Mouse (Mus musculus): ENCODE results near the gene Ubp1. TPM values are rescaled to one million over a fixed set of nuclear protein-coding genes. Genes with fewer than 3 reads are reported as not detected.

Gene Ubp1
- polyA plus RNA-seq, 1 experiment: 31.1 TPM

GRCm38 (mm10) chr9:114007850-114008350 lies 77.2 kb downstream of the Ubp1 start:
- no peak overlapping the region for H3ac ChIP-seq (ENCODE audit: control insufficient read depth, insufficient read length)
- H3K27me3 ChIP-seq (ENCODE audit: control insufficient read depth, insufficient read depth, insufficient read length): no peaks in the 10 kb centered on the region
- TF ChIP-seq SRF (IDR thresholded peaks at IDR 0.05; ENCODE audit: control insufficient read depth, insufficient read length, low read depth) (no peak), MAX (IDR thresholded peaks at IDR 0.05; ENCODE audit: low read depth) (no peak), REST (IDR thresholded peaks at IDR 0.05; ENCODE audit: insufficient read depth, insufficient read length) (no peak), TCF12 (IDR thresholded peaks at IDR 0.05; ENCODE audit: insufficient read depth, poor library complexity, severe bottlenecking) (no peak), MYOG (IDR thresholded peaks at IDR 0.05; ENCODE audit: control insufficient read depth in 1 of 3, insufficient read depth in 1 of 3, insufficient read length in 2 of 3, low read depth in 2 of 3) (no peak), USF1 (IDR thresholded peaks at IDR 0.05; ENCODE audit: low read depth) (no peak), E2F4 (IDR thresholded peaks at IDR 0.05; ENCODE audit: insufficient read depth) (no peak)
- no peak overlapping the region for H3K4me2 ChIP-seq (ENCODE audit: low read depth)
- H3K36me3 ChIP-seq (ENCODE audit: control insufficient read depth, insufficient read depth): peaks cover 37% of the 10 kb centered on the region
- no peak overlapping the region for H3K4me3 ChIP-seq
- peaks cover 5% of the 10 kb centered on the region for H3K79me2 ChIP-seq (ENCODE audit: control insufficient read depth, insufficient read depth)

- Histone ChIP-seq H3K4me3 (no peak overlapping the region), H3ac (ENCODE audit: control insufficient read depth, insufficient read length) (no peak overlapping the region), H3K27me3 (ENCODE audit: control insufficient read depth, insufficient read depth, insufficient read length) (no peaks in the 10 kb centered on the region), H3K79me2 (ENCODE audit: control insufficient read depth, insufficient read depth) (peaks cover 10% of the 10 kb centered on the region), H3K36me3 (ENCODE audit: control insufficient read depth, insufficient read depth) (peaks cover 34% of the 10 kb centered on the region), H3K4me2 (ENCODE audit: low read depth) (no peak overlapping the region)
- TF ChIP-seq CEBPB (IDR thresholded peaks at IDR 0.05; ENCODE audit: insufficient read depth, poor library complexity, severe bottlenecking) (no peak), POLR2A (IDR thresholded peaks at IDR 0.05; ENCODE audit: insufficient read length, low read depth) (no peak), POLR2AphosphoS2 (IDR thresholded peaks at IDR 0.05; ENCODE audit: insufficient read length, low read depth) (no peak), REST (IDR thresholded peaks at IDR 0.05; ENCODE audit: insufficient read depth, insufficient read length) (no peak), E2F4 (IDR thresholded peaks at IDR 0.05; ENCODE audit: insufficient read depth) (no peak), MYOG (IDR thresholded peaks at IDR 0.05; ENCODE audit: control insufficient read depth in 1 of 3, insufficient read depth in 1 of 3, insufficient read length in 2 of 3, low read depth in 2 of 3) (no peak), MAX (IDR thresholded peaks at IDR 0.05; ENCODE audit: low read depth) (no peak), MYOD1 (IDR thresholded peaks at IDR 0.05; ENCODE audit: control insufficient read depth in 1 of 3, insufficient read length in 2 of 3, low read depth in 2 of 3) (no peak)
Observed at GRCm38 (mm10) chr9:114009526-114009925, 78.8 kb downstream of the Ubp1 start.

GRCm38 (mm10) chr9:114011203-114011602 lies 80.5 kb downstream of the Ubp1 start:
- no peak for TF ChIP-seq TCF3 (IDR thresholded peaks at IDR 0.05; ENCODE audit: insufficient read length, low read depth)
- no peak for TF ChIP-seq POLR2AphosphoS2 (IDR thresholded peaks at IDR 0.05; ENCODE audit: insufficient read length, low read depth)
- TF ChIP-seq USF1 (IDR thresholded peaks at IDR 0.05; ENCODE audit: low read depth): no peak
- no peak for TF ChIP-seq MYOG (IDR thresholded peaks at IDR 0.05; ENCODE audit: control insufficient read depth in 1 of 3, insufficient read depth in 1 of 3, insufficient read length in 2 of 3, low read depth in 2 of 3)
- no peak for TF ChIP-seq POLR2A (IDR thresholded peaks at IDR 0.05; ENCODE audit: insufficient read length, low read depth)
- no peak for TF ChIP-seq SRF (IDR thresholded peaks at IDR 0.05; ENCODE audit: control insufficient read depth, insufficient read length, low read depth)
- no peak for TF ChIP-seq MAX (IDR thresholded peaks at IDR 0.05; ENCODE audit: low read depth)
- TF ChIP-seq TCF12 (IDR thresholded peaks at IDR 0.05; ENCODE audit: insufficient read depth, poor library complexity, severe bottlenecking): no peak
- no peak for TF ChIP-seq REST (IDR thresholded peaks at IDR 0.05; ENCODE audit: insufficient read depth, insufficient read length)
- TF ChIP-seq E2F4 (IDR thresholded peaks at IDR 0.05; ENCODE audit: insufficient read depth): no peak
- no peak for TF ChIP-seq MYOD1 (IDR thresholded peaks at IDR 0.05; ENCODE audit: control insufficient read depth in 1 of 3, insufficient read length in 2 of 3, low read depth in 2 of 3)
- no peak for TF ChIP-seq CEBPB (IDR thresholded peaks at IDR 0.05; ENCODE audit: insufficient read depth, poor library complexity, severe bottlenecking)
- peaks cover 30% of the 10 kb centered on the region for H3K36me3 ChIP-seq (ENCODE audit: control insufficient read depth, insufficient read depth)

GRCm38 (mm10) chr9:114014034-114014433 lies 83.3 kb downstream of the Ubp1 start:
- H3K27me3 ChIP-seq (ENCODE audit: control insufficient read depth, insufficient read depth, insufficient read length): no peaks in the 10 kb centered on the region
- H3K79me2 ChIP-seq (ENCODE audit: control insufficient read depth, insufficient read depth): peaks cover 26% of the 10 kb centered on the region
- TF ChIP-seq TCF3 (IDR thresholded peaks at IDR 0.05; ENCODE audit: insufficient read length, low read depth): no peak
- no peak for TF ChIP-seq TCF12 (IDR thresholded peaks at IDR 0.05; ENCODE audit: insufficient read depth, poor library complexity, severe bottlenecking)
- TF ChIP-seq MAX (IDR thresholded peaks at IDR 0.05; ENCODE audit: low read depth): no peak
- no peak for TF ChIP-seq POLR2AphosphoS2 (IDR thresholded peaks at IDR 0.05; ENCODE audit: insufficient read length, low read depth)
- no peak for TF ChIP-seq SRF (IDR thresholded peaks at IDR 0.05; ENCODE audit: control insufficient read depth, insufficient read length, low read depth)
- no peak for TF ChIP-seq CEBPB (IDR thresholded peaks at IDR 0.05; ENCODE audit: insufficient read depth, poor library complexity, severe bottlenecking)
- TF ChIP-seq MYOD1 (IDR thresholded peaks at IDR 0.05; ENCODE audit: control insufficient read depth in 1 of 3, insufficient read length in 2 of 3, low read depth in 2 of 3): no peak
- no peak for TF ChIP-seq USF1 (IDR thresholded peaks at IDR 0.05; ENCODE audit: low read depth)
- TF ChIP-seq E2F4 (IDR thresholded peaks at IDR 0.05; ENCODE audit: insufficient read depth): no peak
- no peak for TF ChIP-seq MYOG (IDR thresholded peaks at IDR 0.05; ENCODE audit: control insufficient read depth in 1 of 3, insufficient read depth in 1 of 3, insufficient read length in 2 of 3, low read depth in 2 of 3)
- no peak for TF ChIP-seq POLR2A (IDR thresholded peaks at IDR 0.05; ENCODE audit: insufficient read length, low read depth)
- no peak overlapping the region for H3ac ChIP-seq (ENCODE audit: control insufficient read depth, insufficient read length)
- no peak overlapping the region for H3K4me2 ChIP-seq (ENCODE audit: low read depth)
- no peak overlapping the region for H3K4me3 ChIP-seq
- peaks cover 28% of the 10 kb centered on the region for H3K36me3 ChIP-seq (ENCODE audit: control insufficient read depth, insufficient read depth)

More at GRCm38 (mm10) chr9:114011203-114011602, 80.5 kb downstream of the Ubp1 start:
- Histone ChIP-seq H3ac (ENCODE audit: control insufficient read depth, insufficient read length) (no peak overlapping the region), H3K4me3 (no peak overlapping the region), H3K79me2 (ENCODE audit: control insufficient read depth, insufficient read depth) (peaks cover 10% of the 10 kb centered on the region), H3K27me3 (ENCODE audit: control insufficient read depth, insufficient read depth, insufficient read length) (no peaks in the 10 kb centered on the region), H3K4me2 (ENCODE audit: low read depth) (no peak overlapping the region)

- Histone ChIP-seq H3ac (ENCODE audit: control insufficient read depth, insufficient read length) (no peak overlapping the region), H3K4me2 (ENCODE audit: low read depth) (peak overlapping the region; percentile 67), H3K4me3 (no peak overlapping the region), H3K79me2 (ENCODE audit: control insufficient read depth, insufficient read depth) (peaks cover 36% of the 10 kb centered on the region), H3K27me3 (ENCODE audit: control insufficient read depth, insufficient read depth, insufficient read length) (no peaks in the 10 kb centered on the region), H3K36me3 (ENCODE audit: control insufficient read depth, insufficient read depth) (peaks cover 20% of the 10 kb centered on the region)
- TF ChIP-seq MYOG (IDR thresholded peaks at IDR 0.05; ENCODE audit: control insufficient read depth in 1 of 3, insufficient read depth in 1 of 3, insufficient read length in 2 of 3, low read depth in 2 of 3) (no peak), MAX (IDR thresholded peaks at IDR 0.05; ENCODE audit: low read depth) (no peak), USF1 (IDR thresholded peaks at IDR 0.05; ENCODE audit: low read depth) (no peak), MYOD1 (IDR thresholded peaks at IDR 0.05; ENCODE audit: control insufficient read depth in 1 of 3, insufficient read length in 2 of 3, low read depth in 2 of 3) (no peak), E2F4 (IDR thresholded peaks at IDR 0.05; ENCODE audit: insufficient read depth) (no peak), POLR2A (IDR thresholded peaks at IDR 0.05; ENCODE audit: insufficient read length, low read depth) (no peak), SRF (IDR thresholded peaks at IDR 0.05; ENCODE audit: control insufficient read depth, insufficient read length, low read depth) (no peak), CEBPB (IDR thresholded peaks at IDR 0.05; ENCODE audit: insufficient read depth, poor library complexity, severe bottlenecking) (no peak), TCF12 (IDR thresholded peaks at IDR 0.05; ENCODE audit: insufficient read depth, poor library complexity, severe bottlenecking) (no peak), POLR2AphosphoS2 (IDR thresholded peaks at IDR 0.05; ENCODE audit: insufficient read length, low read depth) (no peak), TCF3 (IDR thresholded peaks at IDR 0.05; ENCODE audit: insufficient read length, low read depth) (no peak), REST (IDR thresholded peaks at IDR 0.05; ENCODE audit: insufficient read depth, insufficient read length) (no peak)
Observed at GRCm38 (mm10) chr9:114015724-114016123, 85.0 kb downstream of the Ubp1 start.
